Mouse (Mus musculus) limb, embryonic 12.5 days (tissue): Measurements from ENCODE around the gene Lsr. TPM values are rescaled to one million over a fixed set of nuclear protein-coding genes. Genes with fewer than 3 reads are reported as not detected.

Source experiments
- ATAC-seq: fragments of 200-750 bp; cut with Nextera tagmentation; 2 replicates; pipeline ENCODE4 v1.8.0; 2017; ENCODE audit warnings: low read depth, moderate TSS enrichment; ENCODE audit not compliant: insufficient number of reproducible peaks, insufficient read depth, low FRiP score, low TSS enrichment
- H3K27ac ChIP-seq: fragments of 300-500 bp; sonication (generic); 2 replicates; pipeline ENCODE4 v1.5.1; 2016; ENCODE audit warnings: mild to moderate bottlenecking, moderate library complexity
- H3K27me3 ChIP-seq: fragments of 300-500 bp; sonication (generic); 2 replicates; pipeline ENCODE4 v1.6.1; 2016; ENCODE audit warnings: mild to moderate bottlenecking, moderate library complexity
- H3K36me3 ChIP-seq: fragments of 300-500 bp; sonication (generic); 2 replicates; pipeline ENCODE4 v1.6.1; 2016; ENCODE audit warnings: mild to moderate bottlenecking, moderate library complexity
- H3K4me1 ChIP-seq: fragments of 300-500 bp; sonication (generic); replicated peaks from 2 replicates; pipeline ENCODE4 v1.6.1; 2016
- H3K4me2 ChIP-seq: fragments of 300-500 bp; sonication (generic); 2 replicates; pipeline ENCODE4 v1.6.1; 2016; ENCODE audit warnings: mild to moderate bottlenecking, moderate library complexity
- H3K4me3 ChIP-seq: fragments of 300-500 bp; sonication (generic); replicated peaks from 2 replicates; pipeline ENCODE4 v1.5.1; 2016; ENCODE audit warnings: mild to moderate bottlenecking
- H3K9ac ChIP-seq: fragments of 300-500 bp; sonication (generic); replicated peaks from 2 replicates; pipeline ENCODE4 v1.6.1; 2016; ENCODE audit warnings: mild to moderate bottlenecking, moderate library complexity
- H3K9me3 ChIP-seq: fragments of 300-500 bp; sonication (generic); 2 replicates; pipeline ENCODE4 v1.6.1; 2016; ENCODE audit warnings: mild to moderate bottlenecking, moderate library complexity
- WGBS: fragments of 180-500 bp; shearing (Covaris S2); methylation state at CpG from one replicate; pipeline ENCODE4 v1.1.7; 2016; 5-methylcytosine and 5-hydroxymethylcytosine counted together
- polyA plus RNA-seq: library from polyadenylated mRNA; unstranded; fragments of >200 nt; fragmentation: Nextera tagmentation; extraction: Ambion mirVana; gene quantifications from 2 replicates; pipeline ENCODE4 v1.2.1, GENCODE M21; 2016

The Lsr gene
- polyA plus RNA-seq, 1 experiment from 2014 or later, result 32.6 TPM

GRCm38 (mm10) chr7:30962862-30963261, 10.4 kb downstream of the Lsr start:
- Histone ChIP-seq H3K36me3 (peaks cover 20% of the 10 kb centered on the region), H3K27ac (no peak overlapping the region), H3K27me3 (no peaks in the 10 kb centered on the region), H3K9me3 (no peaks in the 10 kb centered on the region), H3K4me3 (no peak overlapping the region), H3K4me1 (peaks cover 6% of the 10 kb centered on the region), H3K4me2 (no peak overlapping the region), H3K9ac (no peak overlapping the region)
- 91% methylated on average over 5 of the region's 5 CpGs for WGBS
- ATAC-seq, result no peak

GRCm38 (mm10) chr7:30959786-30960349, 13.4 kb downstream of the Lsr start:
- 89% methylated on average over 6 of the region's 6 CpGs for WGBS
- H3K9me3 ChIP-seq, result no peaks in the 10 kb centered on the region
- no peak for ATAC-seq
- no peaks in the 10 kb centered on the region for H3K27me3 ChIP-seq
- no peak overlapping the region for H3K27ac ChIP-seq
- no peak overlapping the region for H3K9ac ChIP-seq
- H3K4me3 ChIP-seq, result no peak overlapping the region
- H3K4me1 ChIP-seq, result peaks cover 14% of the 10 kb centered on the region
- peaks cover 24% of the 10 kb centered on the region for H3K36me3 ChIP-seq
- H3K4me2 ChIP-seq, result no peak overlapping the region

- no peak for ATAC-seq
- WGBS, result 94% methylated on average over 9 of the region's 9 CpGs
These were observed 14.3 kb downstream of the Lsr start for GRCm38 (mm10) chr7:30958866-30959487.

GRCm38 (mm10) chr7:30958109-30958865, 15.0 kb downstream of the Lsr start:
- ATAC-seq, result no peak
- Histone ChIP-seq H3K9me3 (no peaks in the 10 kb centered on the region), H3K4me1 (peaks cover 16% of the 10 kb centered on the region), H3K27ac (peak overlapping the region; percentile 99; the same call in 1 of the 2 replicates), H3K4me3 (peak overlapping the region; percentile 97), H3K27me3 (no peaks in the 10 kb centered on the region), H3K36me3 (peaks cover 40% of the 10 kb centered on the region), H3K9ac (peak overlapping the region; percentile 100), H3K4me2 (peak overlapping the region; percentile 70)
- 73% methylated on average over 28 of the region's 28 CpGs for WGBS

More at GRCm38 (mm10) chr7:30958866-30959487, 14.3 kb downstream of the Lsr start:
- no peak overlapping the region for H3K27ac ChIP-seq
- no peak overlapping the region for H3K9ac ChIP-seq
- H3K9me3 ChIP-seq, result no peaks in the 10 kb centered on the region
- no peaks in the 10 kb centered on the region for H3K27me3 ChIP-seq
- no peak overlapping the region for H3K4me3 ChIP-seq
- peaks cover 33% of the 10 kb centered on the region for H3K36me3 ChIP-seq
- no peak overlapping the region; the same call in 1 of the 2 replicates for H3K4me2 ChIP-seq
- peaks cover 16% of the 10 kb centered on the region for H3K4me1 ChIP-seq

GRCm38 (mm10) chr7:30957367-30957783, 15.9 kb downstream of the Lsr start:
- Histone ChIP-seq H3K4me1 (peaks cover 16% of the 10 kb centered on the region), H3K27me3 (no peaks in the 10 kb centered on the region), H3K9ac (peak overlapping the region; percentile 100), H3K27ac (peak overlapping the region; percentile 99), H3K4me2 (peak overlapping the region; percentile 70), H3K9me3 (no peaks in the 10 kb centered on the region), H3K4me3 (peak overlapping the region; percentile 97), H3K36me3 (peaks cover 49% of the 10 kb centered on the region)
- WGBS, result under 1% methylated on average over 43 of the region's 43 CpGs
- ATAC-seq, result peak; percentile 20

GRCm38 (mm10) chr7:30956756-30957366, 16.4 kb downstream of the Lsr start, which contains the start of gene Usf2:
Gene Usf2 (minus strand): TSS chr7:30956803.
- ATAC-seq, result no peak
- peak within 1 kb of the TSS; percentile 97 for H3K4me3 ChIP-seq

GRCm38 (mm10) chr7:30956357-30956751, 16.9 kb downstream of the Lsr start:
- peak; percentile 16; the same call in 1 of the 2 replicates for ATAC-seq
- peaks cover 59% of the 10 kb centered on the region for H3K36me3 ChIP-seq
- H3K9ac ChIP-seq, result peak overlapping the region; percentile 100
- H3K4me2 ChIP-seq, result peak overlapping the region; percentile 70
- no peaks in the 10 kb centered on the region for H3K27me3 ChIP-seq
- H3K9me3 ChIP-seq, result no peaks in the 10 kb centered on the region
- H3K4me3 ChIP-seq, result peak overlapping the region; percentile 97
- H3K4me1 ChIP-seq, result peaks cover 16% of the 10 kb centered on the region
- H3K27ac ChIP-seq, result peak overlapping the region; percentile 99
- WGBS, result under 1% methylated on average over 26 of the region's 49 CpGs

More at GRCm38 (mm10) chr7:30956756-30957366, 16.4 kb downstream of the Lsr start, which contains the start of gene Usf2:
- peak within 1 kb of the TSS; percentile 70 for H3K4me2 ChIP-seq
- WGBS, result under 1% methylated on average over 52 of the region's 82 CpGs
- H3K36me3 ChIP-seq, result peaks cover 54% of the 10 kb centered on the region
- H3K9ac ChIP-seq, result peak within 1 kb of the TSS; percentile 100
- H3K9me3 ChIP-seq, result no peaks in the 10 kb centered on the region
- H3K4me1 ChIP-seq, result peaks cover 16% of the 10 kb centered on the region
- H3K27ac ChIP-seq, result peak within 1 kb of the TSS; percentile 99
- no peaks in the 10 kb centered on the region for H3K27me3 ChIP-seq

- H3K4me1 ChIP-seq, result peaks cover 16% of the 10 kb centered on the region
- H3K9me3 ChIP-seq, result no peaks in the 10 kb centered on the region
- WGBS, result under 1% methylated on average over 61 of the region's 64 CpGs
- H3K4me2 ChIP-seq, result peak overlapping the region; percentile 70
- peak overlapping the region; percentile 99 for H3K27ac ChIP-seq
- peak; percentile 78 for ATAC-seq
- H3K4me3 ChIP-seq, result peak overlapping the region; percentile 97
- H3K27me3 ChIP-seq, result no peaks in the 10 kb centered on the region
- peaks cover 62% of the 10 kb centered on the region for H3K36me3 ChIP-seq
- H3K9ac ChIP-seq, result peak overlapping the region; percentile 100
These were observed 17.5 kb downstream of the Lsr start for GRCm38 (mm10) chr7:30955584-30956356.

- Histone ChIP-seq H3K9ac (peak overlapping the region; percentile 100; the same call in 1 of the 2 replicates), H3K4me3 (peak overlapping the region; percentile 97), H3K27me3 (no peaks in the 10 kb centered on the region), H3K27ac (no peak overlapping the region), H3K4me2 (peak overlapping the region; percentile 70), H3K4me1 (peaks cover 16% of the 10 kb centered on the region), H3K36me3 (peaks cover 69% of the 10 kb centered on the region), H3K9me3 (no peaks in the 10 kb centered on the region)
- no peak for ATAC-seq
- 88% methylated on average over 12 of the region's 12 CpGs for WGBS
These were observed 18.2 kb downstream of the Lsr start for GRCm38 (mm10) chr7:30954971-30955520.

GRCm38 (mm10) chr7:30954036-30954435, 19.2 kb downstream of the Lsr start:
- no peak overlapping the region for H3K9ac ChIP-seq
- H3K27me3 ChIP-seq, result no peaks in the 10 kb centered on the region
- no peak for ATAC-seq
- WGBS, result 87% methylated on average over 3 of the region's 3 CpGs
- H3K4me1 ChIP-seq, result peaks cover 16% of the 10 kb centered on the region
- no peak overlapping the region for H3K4me3 ChIP-seq
- H3K36me3 ChIP-seq, result peaks cover 71% of the 10 kb centered on the region
- H3K27ac ChIP-seq, result no peak overlapping the region
- no peaks in the 10 kb centered on the region for H3K9me3 ChIP-seq
- H3K4me2 ChIP-seq, result no peak overlapping the region
